Comparison of ENCODE assay signal across 26 mouse cellular contexts in the genomic region with DNA sequence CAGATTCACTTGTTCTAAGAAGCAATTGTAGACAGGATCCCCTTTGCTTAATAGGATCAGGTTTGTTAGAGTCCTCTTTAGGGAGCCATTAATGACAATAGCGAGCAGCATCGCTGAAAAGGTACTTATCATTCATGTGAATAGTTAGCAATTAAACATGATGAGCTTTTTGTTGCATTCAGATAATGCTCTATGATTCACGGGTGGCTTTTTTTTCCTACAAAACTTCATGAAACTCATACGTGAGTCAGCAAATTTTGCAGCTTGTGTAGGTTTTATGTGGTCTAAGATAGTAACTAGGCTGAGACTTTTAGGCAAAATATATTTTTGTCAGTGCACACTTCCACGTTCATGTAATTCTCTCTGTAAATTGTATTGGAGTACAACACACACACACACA. TPM values are rescaled to one million over a fixed set of nuclear protein-coding genes. Genes with fewer than 3 reads are reported as not detected.
A peak's percentile ranks its signal among the peaks of the same experiment; 100 is the strongest.
DNase-seq lines count a peak whose midpoint lies in the region; ATAC-seq lines count a peak whose summit lies in the region.
"Had no signal": no experiment of that assay in that cellular context is flagged by ENCODE, and none has a peak within 500 bp of the region (broad histone marks: within the 10 kb centered on the region; RNA-seq: fewer than 3 reads in every experiment).

No protein-coding gene starts in this region.

- H3K27ac ChIP-seq in forebrain, embryonic 16.5 days (ENCODE audit: low read length), result no peak overlapping the region
- no peak overlapping the region for H3K27ac ChIP-seq in forebrain, embryonic 10.5 days
- no peak overlapping the region for H3K27ac ChIP-seq in midbrain, embryonic 16.5 days (ENCODE audit: low read length)
- H3K27ac ChIP-seq in midbrain, embryonic 14.5 days (replicated peaks; ENCODE audit: low read depth, low read length), result no peak overlapping the region
- H3K27ac ChIP-seq: embryonic facial prominence, embryonic 12.5 days; forebrain, embryonic 15.5 days; hindbrain, embryonic 10.5 days; left cerebral cortex, adult 2 months; limb, embryonic 12.5 days; liver, embryonic 15.5 days; lung, embryonic 15.5 days; midbrain, embryonic 12.5 days; stomach, embryonic 15.5 days had no signal

- DNase-seq in forebrain, embryonic 10.5 days (ENCODE audit: extremely low spot score, low spot score), result no peak
- no peak for DNase-seq in midbrain, embryonic 14.5 days
- DNase-seq in brain, adult 2 months (ENCODE audit: low read depth, low spot score), result peak; percentile 47
- DNase-seq in retina, embryonic 14.5 days (ENCODE audit: low spot score), result peak; percentile 6
- no peak for DNase-seq in urinary bladder, adult 18-20 months (ENCODE audit: low spot score in 2 of 2)
- no peak for DNase-seq in thymus, postnatal 25 days
- DNase-seq: adrenal gland, adult 8-10 months; cerebellum, adult 8-10 months; cerebellum, postnatal 25 days; embryo, embryonic 11 days; gastrocnemius, postnatal 10 days; heart, postnatal 14 days; kidney, adult 2 months; layer of hippocampus, adult 9-11 months had no signal

- H3K4me3 ChIP-seq in forebrain, embryonic 16.5 days (replicated peaks; ENCODE audit: low read length), result no peak overlapping the region
- H3K4me3 ChIP-seq in forebrain, embryonic 10.5 days, result no peak overlapping the region
- H3K4me3 ChIP-seq in midbrain, embryonic 16.5 days (ENCODE audit: low read depth, low read length), result no peak overlapping the region
- no peak overlapping the region for H3K4me3 ChIP-seq in midbrain, embryonic 14.5 days (replicated peaks; ENCODE audit: low read depth, low read length)
- H3K4me3 ChIP-seq: embryonic facial prominence, embryonic 12.5 days; forebrain, embryonic 15.5 days; hindbrain, embryonic 10.5 days; left cerebral cortex, adult 2 months; limb, embryonic 12.5 days; liver, embryonic 15.5 days; lung, embryonic 15.5 days; midbrain, embryonic 12.5 days; stomach, embryonic 15.5 days had no signal

- no peaks in the 10 kb centered on the region for H3K27me3 ChIP-seq in forebrain, embryonic 16.5 days (replicated peaks; ENCODE audit: control insufficient read depth, insufficient read depth, low read length)
- peaks cover 93% of the 10 kb centered on the region for H3K27me3 ChIP-seq in forebrain, embryonic 10.5 days (ENCODE audit: poor library complexity, severe bottlenecking)
- H3K27me3 ChIP-seq in midbrain, embryonic 16.5 days (ENCODE audit: control insufficient read depth, insufficient read depth, low read depth, low read length), result no peaks in the 10 kb centered on the region
- H3K27me3 ChIP-seq in midbrain, embryonic 14.5 days (ENCODE audit: control insufficient read depth, insufficient read depth, low read length), result no peaks in the 10 kb centered on the region
- H3K27me3 ChIP-seq: embryonic facial prominence, embryonic 12.5 days; forebrain, embryonic 15.5 days; lung, embryonic 15.5 days; stomach, embryonic 15.5 days had no signal

- ATAC-seq in forebrain, embryonic 16.5 days, result no peak
- no peak for ATAC-seq in midbrain, embryonic 16.5 days
- ATAC-seq in midbrain, embryonic 14.5 days (ENCODE audit: low FRiP score, low TSS enrichment), result no peak
- ATAC-seq: forebrain, embryonic 15.5 days had no signal

- H3K9me3 ChIP-seq in forebrain, embryonic 16.5 days (ENCODE audit: control insufficient read depth, low read length), result no peaks in the 10 kb centered on the region
- no peaks in the 10 kb centered on the region for H3K9me3 ChIP-seq in forebrain, embryonic 10.5 days
- H3K9me3 ChIP-seq in midbrain, embryonic 16.5 days (replicated peaks; ENCODE audit: control insufficient read depth, low read length, poor library complexity, severe bottlenecking), result no peaks in the 10 kb centered on the region
- no peaks in the 10 kb centered on the region for H3K9me3 ChIP-seq in midbrain, embryonic 14.5 days (ENCODE audit: control insufficient read depth, low read length)
- H3K9me3 ChIP-seq: embryonic facial prominence, embryonic 12.5 days; forebrain, embryonic 15.5 days; hindbrain, embryonic 10.5 days; limb, embryonic 12.5 days; liver, embryonic 15.5 days; lung, embryonic 15.5 days; midbrain, embryonic 12.5 days; stomach, embryonic 15.5 days had no signal

- no peak overlapping the region for H3K9ac ChIP-seq in forebrain, embryonic 16.5 days (replicated peaks; ENCODE audit: low read depth, low read length)
- H3K9ac ChIP-seq in midbrain, embryonic 16.5 days (ENCODE audit: low read depth, low read length), result no peak overlapping the region
- H3K9ac ChIP-seq in midbrain, embryonic 14.5 days (replicated peaks; ENCODE audit: low read length), result no peak overlapping the region
- H3K9ac ChIP-seq: embryonic facial prominence, embryonic 12.5 days; forebrain, embryonic 15.5 days; limb, embryonic 12.5 days; liver, embryonic 15.5 days; lung, embryonic 15.5 days; midbrain, embryonic 12.5 days; stomach, embryonic 15.5 days had no signal

- 35% methylated on average over 5 of the region's 5 CpGs for WGBS in forebrain, embryonic 16.5 days
- 46% methylated on average over 5 of the region's 5 CpGs for WGBS in forebrain, embryonic 10.5 days
- 44% methylated on average over 5 of the region's 5 CpGs for WGBS in midbrain, embryonic 16.5 days
- WGBS in midbrain, embryonic 14.5 days, result 60% methylated on average over 5 of the region's 5 CpGs

- no peaks in the 10 kb centered on the region for H3K4me1 ChIP-seq in forebrain, embryonic 16.5 days (replicated peaks; ENCODE audit: control insufficient read depth, insufficient read depth, low read length)
- H3K4me1 ChIP-seq in forebrain, embryonic 10.5 days, result peaks cover 11% of the 10 kb centered on the region
- peaks cover 3% of the 10 kb centered on the region; the same call in 1 of the 2 replicates for H3K4me1 ChIP-seq in midbrain, embryonic 16.5 days (ENCODE audit: control insufficient read depth, insufficient read depth, low read length)
- 0 out of 2 replicates have a peak, but pooled peaks cover 5% of the 10 kb centered on the region for H3K4me1 ChIP-seq in midbrain, embryonic 14.5 days (ENCODE audit: control insufficient read depth, insufficient read depth, low read length)
- H3K4me1 ChIP-seq: embryonic facial prominence, embryonic 12.5 days; forebrain, embryonic 15.5 days; limb, embryonic 12.5 days; lung, embryonic 15.5 days; midbrain, embryonic 12.5 days; stomach, embryonic 15.5 days had no signal

- H3K36me3 ChIP-seq in forebrain, embryonic 16.5 days (ENCODE audit: control insufficient read depth, insufficient read depth), result no peaks in the 10 kb centered on the region
- H3K36me3 ChIP-seq in forebrain, embryonic 10.5 days (replicated peaks), result no peaks in the 10 kb centered on the region
- no peaks in the 10 kb centered on the region for H3K36me3 ChIP-seq in midbrain, embryonic 16.5 days (ENCODE audit: control insufficient read depth, insufficient read depth, low read length)
- H3K36me3 ChIP-seq in midbrain, embryonic 14.5 days (ENCODE audit: control insufficient read depth, insufficient read depth, low read length), result no peaks in the 10 kb centered on the region
- H3K36me3 ChIP-seq: embryonic facial prominence, embryonic 12.5 days; forebrain, embryonic 15.5 days; hindbrain, embryonic 10.5 days; limb, embryonic 12.5 days; liver, embryonic 15.5 days; lung, embryonic 15.5 days; midbrain, embryonic 12.5 days; stomach, embryonic 15.5 days had no signal

- peak overlapping the region; percentile 9; the same call in 1 of the 2 replicates for H3K4me2 ChIP-seq in forebrain, embryonic 16.5 days (ENCODE audit: low read length)
- H3K4me2 ChIP-seq in midbrain, embryonic 16.5 days (ENCODE audit: low read length), result peak overlapping the region; percentile 14
- no peak overlapping the region for H3K4me2 ChIP-seq in midbrain, embryonic 14.5 days (ENCODE audit: low read length)
- H3K4me2 ChIP-seq: embryonic facial prominence, embryonic 12.5 days; limb, embryonic 12.5 days; liver, embryonic 15.5 days; lung, embryonic 15.5 days; midbrain, embryonic 12.5 days; stomach, embryonic 15.5 days had no signal

RNA-seq across cellular contexts. Expression of gene Tmem35a, which starts 5.2 kb away (rescaled TPM):
- polyA plus RNA-seq in forebrain, embryonic 16.5 days (2015; fragmentation: Nextera tagmentation; extraction: Ambion mirVana), result 127 and 134 TPM in 2 replicates
- polyA plus RNA-seq in forebrain, embryonic 10.5 days (2016; fragmentation: Nextera tagmentation; extraction: Ambion mirVana), result 6.1 and 8.5 TPM in 2 replicates
- polyA plus RNA-seq in midbrain, embryonic 16.5 days (2015; fragmentation: Nextera tagmentation; extraction: Ambion mirVana), result 126 TPM in 2 replicates
- 91.3 and 91.7 TPM in 2 replicates for polyA plus RNA-seq in midbrain, embryonic 14.5 days (2014; fragmentation: Nextera tagmentation; extraction: Ambion mirVana)

RNA-seq across cellular contexts. Expression of gene Cenpi, which starts 7.7 kb away (rescaled TPM):
- 10.6 and 14.0 TPM in 2 replicates for polyA plus RNA-seq in forebrain, embryonic 16.5 days (2015; fragmentation: Nextera tagmentation; extraction: Ambion mirVana)
- 33.4 and 40.4 TPM in 2 replicates for polyA plus RNA-seq in forebrain, embryonic 10.5 days (2016; fragmentation: Nextera tagmentation; extraction: Ambion mirVana)
- polyA plus RNA-seq in midbrain, embryonic 16.5 days (2015; fragmentation: Nextera tagmentation; extraction: Ambion mirVana), result 3.9 and 6.1 TPM in 2 replicates
- 5.7 and 8.6 TPM in 2 replicates for polyA plus RNA-seq in midbrain, embryonic 14.5 days (2014; fragmentation: Nextera tagmentation; extraction: Ambion mirVana)
- polyA plus RNA-seq: liver, adult 2 months had no signal

RNA-seq across cellular contexts. Expression of gene Trmt2b, which starts 23.4 kb away (rescaled TPM):
- 5.2 and 6.2 TPM in 2 replicates for polyA plus RNA-seq in forebrain, embryonic 16.5 days (2015; fragmentation: Nextera tagmentation; extraction: Ambion mirVana)
- polyA plus RNA-seq in forebrain, embryonic 10.5 days (2016; fragmentation: Nextera tagmentation; extraction: Ambion mirVana), result 9.2 and 9.6 TPM in 2 replicates
- polyA plus RNA-seq in midbrain, embryonic 16.5 days (2015; fragmentation: Nextera tagmentation; extraction: Ambion mirVana), result 4.7 TPM in 2 replicates
- 3.2 and 5.9 TPM in 2 replicates for polyA plus RNA-seq in midbrain, embryonic 14.5 days (2014; fragmentation: Nextera tagmentation; extraction: Ambion mirVana)

Comparison
In these comparisons a context has a peak if more than half of its experiments do, and no peak if none do; other contexts are left out.
1. DNase-seq: peak in brain, adult 2 months (single experiment) and retina, embryonic 14.5 days (single experiment); none in forebrain, embryonic 10.5 days (single experiment), midbrain, embryonic 14.5 days (single experiment), urinary bladder, adult 18-20 months (0 of 2) and thymus, postnatal 25 days (single experiment).